Mouse (Mus musculus): ENCODE data around the gene Fmn2. TPM values are rescaled to one million over a fixed set of nuclear protein-coding genes. Genes with fewer than 3 reads are reported as not detected.

Fmn2 gene
- polyA plus RNA-seq, 1 experiment from 2014 or later = 0.45 TPM

DNA sequence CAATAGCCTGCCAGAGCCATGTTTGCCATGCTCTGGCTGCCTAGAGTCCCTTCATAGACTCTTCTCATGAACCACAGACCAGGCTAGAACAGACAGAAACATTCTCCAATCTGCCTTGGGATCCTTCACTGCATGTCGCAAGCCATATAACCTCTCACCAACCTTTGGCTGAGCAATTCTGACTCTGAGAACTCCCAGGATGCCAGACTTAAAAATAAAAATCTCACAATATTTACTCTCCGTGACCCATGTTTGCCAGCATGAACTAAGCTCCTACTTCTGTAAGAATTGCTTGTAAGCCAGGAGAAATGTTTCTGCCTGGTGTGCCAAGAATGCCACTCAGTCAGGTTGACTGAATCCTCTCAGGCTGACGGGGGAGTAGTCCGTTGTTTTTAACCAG, 246.9 kb downstream of the Fmn2 start:
- Histone ChIP-seq H3K27me3 (no peaks in the 10 kb centered on the region), H3K4me2 (no peak overlapping the region), H3K27ac (no peak overlapping the region), H3K36me3 (no peaks in the 10 kb centered on the region), H3K9me3 (no peaks in the 10 kb centered on the region), H3K4me3 (no peak overlapping the region), H3K9ac (no peak overlapping the region), H3K4me1 (no peaks in the 10 kb centered on the region)
- 70% methylated on average over 4 of the region's 4 CpGs for whole genome bisulfite sequencing
- ATAC-seq (ENCODE audit: borderline replicate concordance, extremely low read depth, low FRiP score, low TSS enrichment) = no peak

DNA sequence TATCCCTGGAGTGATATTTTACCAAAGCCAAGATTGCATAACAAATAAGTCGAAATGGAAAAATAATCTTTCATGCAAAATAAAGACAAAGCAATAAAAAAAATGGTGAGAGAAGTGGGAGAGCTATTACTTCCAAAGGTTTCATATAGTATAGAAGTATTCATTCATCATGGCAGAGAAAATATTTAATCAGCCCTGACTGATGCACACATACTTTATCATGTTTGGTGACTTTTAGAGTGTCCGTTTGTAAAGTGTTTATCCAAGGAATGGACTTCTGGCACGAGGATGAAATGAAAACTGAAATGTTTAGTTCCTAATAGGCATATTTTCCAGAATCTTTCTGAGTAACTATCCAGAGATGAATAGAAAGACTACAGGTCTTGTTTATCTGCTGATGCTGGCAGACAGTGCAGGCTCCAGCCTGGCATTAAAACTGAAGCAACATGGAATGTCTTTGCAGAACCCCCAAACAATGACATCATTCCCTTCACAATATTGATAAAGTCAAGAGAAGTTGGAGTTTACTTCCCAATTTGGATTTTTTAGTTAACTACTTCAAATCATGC, 249.4 kb downstream of the Fmn2 start:
- Histone ChIP-seq H3K4me1 (no peaks in the 10 kb centered on the region), H3K4me2 (no peak overlapping the region), H3K27me3 (no peaks in the 10 kb centered on the region), H3K27ac (no peak overlapping the region), H3K9ac (no peak overlapping the region), H3K36me3 (no peaks in the 10 kb centered on the region), H3K9me3 (no peaks in the 10 kb centered on the region), H3K4me3 (no peak overlapping the region)
- peak; percentile 84; the same call in 1 of the 2 replicates for ATAC-seq (ENCODE audit: borderline replicate concordance, extremely low read depth, low FRiP score, low TSS enrichment)
- 19% methylated on average over 3 of the region's 3 CpGs for WGBS

DNA sequence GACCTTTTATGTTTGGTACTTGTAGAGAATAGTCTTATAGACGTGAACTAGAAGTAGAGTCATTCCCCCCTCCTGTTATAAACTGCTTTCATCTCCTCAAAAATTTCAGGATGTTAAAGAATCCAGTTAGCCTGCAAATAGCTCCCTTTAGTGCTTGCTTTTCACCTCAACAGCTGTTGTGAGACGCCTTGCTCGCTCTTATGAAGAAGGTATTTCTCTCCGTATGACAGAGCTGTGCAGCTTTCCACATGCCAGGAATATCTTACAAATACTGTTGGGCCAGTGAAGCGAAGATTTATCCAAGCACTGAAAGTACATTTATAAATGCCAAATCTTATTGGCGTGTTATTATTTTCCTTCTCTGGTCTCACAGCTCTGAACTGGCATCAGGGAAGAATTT, 257.7 kb downstream of the Fmn2 start:
- no peak overlapping the region for H3K9ac ChIP-seq
- no peaks in the 10 kb centered on the region for H3K9me3 ChIP-seq
- no peaks in the 10 kb centered on the region for H3K27me3 ChIP-seq
- ATAC-seq (ENCODE audit: borderline replicate concordance, extremely low read depth, low FRiP score, low TSS enrichment) = no peak
- no peak overlapping the region for H3K4me2 ChIP-seq
- no peak overlapping the region for H3K4me3 ChIP-seq
- H3K27ac ChIP-seq = no peak overlapping the region
- H3K4me1 ChIP-seq = no peaks in the 10 kb centered on the region
- H3K36me3 ChIP-seq = no peaks in the 10 kb centered on the region
- 63% methylated on average over 6 of the region's 6 CpGs for WGBS

DNA sequence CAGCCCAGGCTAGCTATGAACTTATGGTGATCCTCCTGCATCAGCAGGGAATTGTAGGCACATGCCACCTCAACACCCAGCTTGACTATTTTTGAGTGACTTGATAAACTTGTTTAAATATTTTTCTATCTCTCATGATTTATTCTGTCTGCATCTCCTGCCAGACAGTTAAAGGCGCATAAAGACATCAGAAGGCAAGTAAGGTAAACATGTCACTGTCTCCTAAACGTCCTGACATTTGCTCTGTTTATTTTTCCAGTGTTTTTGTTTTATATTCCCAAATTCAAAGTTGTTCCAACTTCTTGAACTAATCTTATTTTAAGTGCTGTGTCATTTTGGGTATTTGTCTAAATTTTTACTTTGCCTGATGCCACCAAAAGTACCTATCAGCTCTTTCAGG, 264.1 kb downstream of the Fmn2 start:
- H3K9ac ChIP-seq = no peak overlapping the region
- peak; percentile 57; the same call in 1 of the 2 replicates for ATAC-seq (ENCODE audit: borderline replicate concordance, extremely low read depth, low FRiP score, low TSS enrichment)
- no peak overlapping the region for H3K4me2 ChIP-seq
- H3K27me3 ChIP-seq = no peaks in the 10 kb centered on the region
- H3K4me1 ChIP-seq = no peaks in the 10 kb centered on the region
- H3K27ac ChIP-seq = no peak overlapping the region
- WGBS = 14% methylated on average over 2 of the region's 2 CpGs
- H3K36me3 ChIP-seq = no peaks in the 10 kb centered on the region
- H3K4me3 ChIP-seq = no peak overlapping the region
- no peaks in the 10 kb centered on the region for H3K9me3 ChIP-seq

DNA sequence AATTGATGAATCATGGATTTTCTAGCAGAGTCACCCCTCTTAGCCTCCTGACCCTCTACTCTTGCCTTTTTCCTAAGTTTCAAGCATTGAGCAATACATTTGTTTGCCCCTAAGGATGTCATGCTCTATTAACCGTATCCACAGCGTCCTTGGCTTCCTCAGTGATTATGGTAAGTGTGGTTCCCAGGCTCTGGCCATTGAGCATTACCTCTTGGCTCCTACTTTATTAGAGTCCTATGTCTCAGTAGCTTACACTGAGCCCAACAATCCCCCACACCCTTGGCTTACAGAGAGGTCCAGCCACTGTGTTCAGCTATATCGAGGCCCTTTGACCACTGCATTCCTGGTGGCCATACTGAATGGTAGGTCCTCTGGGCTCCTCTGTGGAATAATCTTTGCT, 265.2 kb downstream of the Fmn2 start:
- Histone ChIP-seq H3K4me2 (no peak overlapping the region), H3K27me3 (no peaks in the 10 kb centered on the region), H3K36me3 (no peaks in the 10 kb centered on the region), H3K4me3 (no peak overlapping the region), H3K4me1 (0 out of 2 replicates have a peak, but pooled peaks cover 3% of the 10 kb centered on the region), H3K27ac (no peak overlapping the region), H3K9me3 (no peaks in the 10 kb centered on the region), H3K9ac (no peak overlapping the region)
- no peak for ATAC-seq (ENCODE audit: borderline replicate concordance, extremely low read depth, low FRiP score, low TSS enrichment)
- 90% methylated on average over 3 of the region's 3 CpGs for WGBS

- peak; percentile 55; the same call in 1 of the 2 replicates for ATAC-seq (ENCODE audit: borderline replicate concordance, extremely low read depth, low FRiP score, low TSS enrichment)
- Histone ChIP-seq H3K36me3 (no peaks in the 10 kb centered on the region), H3K27ac (no peak overlapping the region), H3K4me1 (0 out of 2 replicates have a peak, but pooled peaks cover 5% of the 10 kb centered on the region), H3K27me3 (no peaks in the 10 kb centered on the region), H3K9me3 (no peaks in the 10 kb centered on the region), H3K9ac (no peak overlapping the region), H3K4me2 (no peak overlapping the region), H3K4me3 (no peak overlapping the region)
- WGBS = 27% methylated on average over 4 of the region's 4 CpGs
These were observed 270.3 kb downstream of the Fmn2 start for GRCm38 (mm10) chr1:174771871-174772281.

DNA sequence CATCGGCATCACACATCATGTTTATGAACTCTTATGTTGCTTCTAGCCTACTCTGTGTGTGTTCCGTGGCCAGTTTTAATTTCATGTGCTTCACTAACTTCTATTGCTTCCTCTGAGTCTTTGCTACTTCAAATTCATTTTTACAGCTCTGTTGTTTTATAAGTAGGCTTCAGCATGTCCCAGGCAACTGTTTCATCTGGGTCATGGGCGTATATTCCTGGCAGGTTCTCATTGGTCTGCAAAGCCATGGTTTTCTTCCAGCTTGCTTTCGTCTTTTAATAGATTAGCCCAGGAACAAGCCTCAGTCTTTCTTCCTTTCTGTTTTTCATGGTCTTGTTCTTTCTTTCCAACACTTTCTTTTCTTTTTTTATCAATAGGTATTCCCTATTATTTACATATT, 279.4 kb downstream of the Fmn2 start:
- 88% methylated on average over 4 of the region's 4 CpGs for WGBS
- Histone ChIP-seq H3K9me3 (no peaks in the 10 kb centered on the region), H3K9ac (no peak overlapping the region), H3K27me3 (no peaks in the 10 kb centered on the region), H3K36me3 (no peaks in the 10 kb centered on the region), H3K4me2 (no peak overlapping the region), H3K4me1 (no peaks in the 10 kb centered on the region), H3K27ac (no peak overlapping the region), H3K4me3 (no peak overlapping the region)
- ATAC-seq (ENCODE audit: borderline replicate concordance, extremely low read depth, low FRiP score, low TSS enrichment) = no peak

GRCm38 (mm10) chr1:174788617-174789016, 287.0 kb downstream of the Fmn2 start:
- Histone ChIP-seq H3K4me1 (no peaks in the 10 kb centered on the region), H3K9me3 (no peaks in the 10 kb centered on the region), H3K9ac (no peak overlapping the region), H3K4me3 (no peak overlapping the region), H3K27ac (no peak overlapping the region), H3K4me2 (no peak overlapping the region), H3K36me3 (no peaks in the 10 kb centered on the region), H3K27me3 (no peaks in the 10 kb centered on the region)
- no peak for ATAC-seq (ENCODE audit: borderline replicate concordance, extremely low read depth, low FRiP score, low TSS enrichment)
- WGBS = 85% methylated on average over 2 of the region's 2 CpGs

- no peak overlapping the region for H3K4me2 ChIP-seq
- H3K9me3 ChIP-seq = no peaks in the 10 kb centered on the region
- H3K4me3 ChIP-seq = no peak overlapping the region
- H3K27ac ChIP-seq = no peak overlapping the region
- no peak for ATAC-seq (ENCODE audit: borderline replicate concordance, extremely low read depth, low FRiP score, low TSS enrichment)
- no peaks in the 10 kb centered on the region for H3K36me3 ChIP-seq
- no peak overlapping the region for H3K9ac ChIP-seq
- H3K4me1 ChIP-seq = no peaks in the 10 kb centered on the region
- no peaks in the 10 kb centered on the region for H3K27me3 ChIP-seq
- 61% methylated on average over 4 of the region's 4 CpGs for WGBS
These were observed 310.2 kb downstream of the Fmn2 start for GRCm38 (mm10) chr1:174811846-174812245.

- no peak overlapping the region for H3K9ac ChIP-seq
- H3K9me3 ChIP-seq = no peaks in the 10 kb centered on the region
- H3K4me3 ChIP-seq = no peak overlapping the region
- no peaks in the 10 kb centered on the region for H3K36me3 ChIP-seq
- WGBS = 23% methylated on average over 8 of the region's 8 CpGs
- H3K27ac ChIP-seq = no peak overlapping the region
- ATAC-seq (ENCODE audit: borderline replicate concordance, extremely low read depth, low FRiP score, low TSS enrichment) = no peak
- H3K4me1 ChIP-seq = no peaks in the 10 kb centered on the region
- no peaks in the 10 kb centered on the region for H3K27me3 ChIP-seq
- no peak overlapping the region for H3K4me2 ChIP-seq
These were observed 324.9 kb downstream of the Fmn2 start for GRCm38 (mm10) chr1:174826562-174826961.

- 92% methylated on average over 23 of the region's 23 CpGs for WGBS
- Histone ChIP-seq H3K36me3 (no peaks in the 10 kb centered on the region), H3K9ac (no peak overlapping the region), H3K4me1 (no peaks in the 10 kb centered on the region), H3K27me3 (no peaks in the 10 kb centered on the region), H3K4me3 (no peak overlapping the region), H3K27ac (no peak overlapping the region), H3K4me2 (no peak overlapping the region), H3K9me3 (no peaks in the 10 kb centered on the region)
- ATAC-seq (ENCODE audit: borderline replicate concordance, extremely low read depth, low FRiP score, low TSS enrichment) = 0 out of 2 replicates have a peak, but pooled peaks have one; percentile 5
These were observed 335.2 kb downstream of the Fmn2 start for GRCm38 (mm10) chr1:174836861-174837260.

DNA sequence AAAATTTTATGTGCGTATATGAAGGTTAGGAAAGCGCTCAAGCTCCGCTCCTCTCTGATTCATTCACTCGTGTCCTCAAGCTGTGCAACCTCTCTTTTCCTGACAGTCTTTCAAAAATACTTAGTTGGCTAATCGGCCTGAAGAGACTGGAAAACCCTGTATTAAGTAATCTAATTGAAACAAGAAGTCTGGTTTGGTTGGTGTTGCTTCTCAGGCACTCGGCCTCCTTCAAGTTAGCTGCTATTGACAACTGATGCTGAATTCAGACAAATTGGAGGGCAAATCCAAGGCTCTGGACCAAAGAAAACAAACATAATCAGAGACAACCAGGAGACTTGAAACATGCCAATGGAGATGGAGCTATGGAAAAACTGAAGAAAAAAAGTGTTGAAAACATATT, 343.2 kb downstream of the Fmn2 start:
- H3K27me3 ChIP-seq = no peaks in the 10 kb centered on the region
- no peaks in the 10 kb centered on the region for H3K36me3 ChIP-seq
- no peaks in the 10 kb centered on the region for H3K9me3 ChIP-seq
- 87% methylated on average over 6 of the region's 6 CpGs for WGBS
- no peak overlapping the region for H3K27ac ChIP-seq
- no peak for ATAC-seq (ENCODE audit: borderline replicate concordance, extremely low read depth, low FRiP score, low TSS enrichment)
- H3K9ac ChIP-seq = no peak overlapping the region
- no peak overlapping the region for H3K4me2 ChIP-seq
- H3K4me1 ChIP-seq = no peaks in the 10 kb centered on the region
- H3K4me3 ChIP-seq = no peak overlapping the region

GRCm38 (mm10) chr1:174856188-174856587, 354.6 kb downstream of the Fmn2 start:
- 34% methylated on average over 2 of the region's 2 CpGs for WGBS
- Histone ChIP-seq H3K9ac (no peak overlapping the region), H3K27ac (no peak overlapping the region), H3K4me3 (no peak overlapping the region), H3K36me3 (no peaks in the 10 kb centered on the region), H3K27me3 (no peaks in the 10 kb centered on the region), H3K9me3 (no peaks in the 10 kb centered on the region), H3K4me1 (no peaks in the 10 kb centered on the region), H3K4me2 (no peak overlapping the region)
- no peak for ATAC-seq (ENCODE audit: borderline replicate concordance, extremely low read depth, low FRiP score, low TSS enrichment)

Measured in lung, embryonic 15.5 days (tissue).